Mouse (Mus musculus): ENCODE measurements around the gene Zcchc17. TPM values are rescaled to one million over a fixed set of nuclear protein-coding genes. Genes with fewer than 3 reads are reported as not detected.

The Zcchc17 gene
- polyA plus RNA-seq, 1 experiment from 2014 or later: 50.4 TPM

- WGBS: 64% methylated on average over 2 of the region's 2 CpGs
- no peaks in the 10 kb centered on the region for H3K36me3 ChIP-seq (ENCODE audit: control insufficient read depth, insufficient read depth, low read length)
- no peaks in the 10 kb centered on the region for H3K4me1 ChIP-seq (replicated peaks; ENCODE audit: control insufficient read depth, insufficient read depth)
- H3K4me3 ChIP-seq (ENCODE audit: low read depth, low read length): no peak within 1 kb of the TSS
- no peaks in the 10 kb centered on the region for H3K9me3 ChIP-seq (ENCODE audit: control insufficient read depth, low read length)
- DNase-seq (ENCODE audit: low spot score) (no peak), ATAC-seq (ENCODE audit: low FRiP score, low TSS enrichment) (no peak)
- no peak within 1 kb of the TSS for H3K27ac ChIP-seq (replicated peaks)
- H3K9ac ChIP-seq (ENCODE audit: low read length): no peak within 1 kb of the TSS
- TF ChIP-seq EP300 (optimal IDR thresholded peaks at IDR 0.05) (no peak), CTCF (IDR thresholded peaks at IDR 0.05; ENCODE audit: low read depth) (no peak)
- H3K4me2 ChIP-seq (replicated peaks; ENCODE audit: low read depth): no peak within 1 kb of the TSS
- H3K27me3 ChIP-seq (ENCODE audit: control insufficient read depth, insufficient read depth, low read length): no peaks in the 10 kb centered on the region
Measured at GRCm38 (mm10) chr4:130279105-130279504, 80.6 kb downstream of the Zcchc17 start, which contains the start of gene Serinc2. TSS of gene Serinc2 (minus strand) at chr4:130279205.

GRCm38 (mm10) chr4:130276573-130277176, 83.1 kb downstream of the Zcchc17 start:
- Histone ChIP-seq H3K4me1 (replicated peaks; ENCODE audit: control insufficient read depth, insufficient read depth) (no peaks in the 10 kb centered on the region), H3K36me3 (ENCODE audit: control insufficient read depth, insufficient read depth, low read length) (no peaks in the 10 kb centered on the region), H3K4me3 (ENCODE audit: low read depth, low read length) (no peak overlapping the region), H3K27me3 (ENCODE audit: control insufficient read depth, insufficient read depth, low read length) (no peaks in the 10 kb centered on the region), H3K9me3 (ENCODE audit: control insufficient read depth, low read length) (no peaks in the 10 kb centered on the region), H3K4me2 (replicated peaks; ENCODE audit: low read depth) (no peak overlapping the region), H3K27ac (replicated peaks) (peak overlapping the region; percentile 58), H3K9ac (ENCODE audit: low read length) (no peak overlapping the region)
- DNase-seq (ENCODE audit: low spot score): peak; percentile 64
- WGBS: 45% methylated on average over 7 of the region's 7 CpGs
- peak; percentile 25; the same call in 1 of the 2 replicates for ATAC-seq (ENCODE audit: low FRiP score, low TSS enrichment)
- TF ChIP-seq CTCF (IDR thresholded peaks at IDR 0.05; ENCODE audit: low read depth): no peak
- no peak for TF ChIP-seq EP300 (optimal IDR thresholded peaks at IDR 0.05)

- no peak for ATAC-seq (ENCODE audit: low FRiP score, low TSS enrichment)
- no peaks in the 10 kb centered on the region for H3K27me3 ChIP-seq (ENCODE audit: control insufficient read depth, insufficient read depth, low read length)
- H3K4me3 ChIP-seq (ENCODE audit: low read depth, low read length): peak overlapping the region; percentile 60; the same call in 1 of the 2 replicates
- H3K4me2 ChIP-seq (replicated peaks; ENCODE audit: low read depth): peak overlapping the region; percentile 80
- no peaks in the 10 kb centered on the region for H3K4me1 ChIP-seq (replicated peaks; ENCODE audit: control insufficient read depth, insufficient read depth)
- DNase-seq (ENCODE audit: low spot score): no peak
- no peaks in the 10 kb centered on the region for H3K9me3 ChIP-seq (ENCODE audit: control insufficient read depth, low read length)
- H3K36me3 ChIP-seq (ENCODE audit: control insufficient read depth, insufficient read depth, low read length): no peaks in the 10 kb centered on the region
- H3K27ac ChIP-seq (replicated peaks): no peak overlapping the region
- H3K9ac ChIP-seq (ENCODE audit: low read length): no peak overlapping the region; the same call in 1 of the 2 replicates
- 63% methylated on average over 5 of the region's 5 CpGs for WGBS
- TF ChIP-seq CTCF (IDR thresholded peaks at IDR 0.05; ENCODE audit: low read depth) (no peak), EP300 (optimal IDR thresholded peaks at IDR 0.05) (no peak)
Measured at GRCm38 (mm10) chr4:130275823-130276105, 84.0 kb downstream of the Zcchc17 start.

- H3K36me3 ChIP-seq (ENCODE audit: control insufficient read depth, insufficient read depth, low read length): no peaks in the 10 kb centered on the region
- H3K4me1 ChIP-seq (replicated peaks; ENCODE audit: control insufficient read depth, insufficient read depth): no peaks in the 10 kb centered on the region
- peak overlapping the region; percentile 78 for H3K9ac ChIP-seq (ENCODE audit: low read length)
- peak overlapping the region; percentile 60 for H3K4me3 ChIP-seq (ENCODE audit: low read depth, low read length)
- H3K27me3 ChIP-seq (ENCODE audit: control insufficient read depth, insufficient read depth, low read length): no peaks in the 10 kb centered on the region
- ATAC-seq (ENCODE audit: low FRiP score, low TSS enrichment) (peak; percentile 60), DNase-seq (ENCODE audit: low spot score) (peak; percentile 89)
- TF ChIP-seq EP300 (optimal IDR thresholded peaks at IDR 0.05) (no peak), CTCF (IDR thresholded peaks at IDR 0.05; ENCODE audit: low read depth) (no peak)
- no peaks in the 10 kb centered on the region for H3K9me3 ChIP-seq (ENCODE audit: control insufficient read depth, low read length)
- 4% methylated on average over 62 of the region's 62 CpGs for WGBS
- peak overlapping the region; percentile 80 for H3K4me2 ChIP-seq (replicated peaks; ENCODE audit: low read depth)
- H3K27ac ChIP-seq (replicated peaks): peak overlapping the region; percentile 86
Measured at GRCm38 (mm10) chr4:130275016-130275822, 84.5 kb downstream of the Zcchc17 start.

- Histone ChIP-seq H3K27ac (replicated peaks) (peak overlapping the region; percentile 86), H3K27me3 (ENCODE audit: control insufficient read depth, insufficient read depth, low read length) (no peaks in the 10 kb centered on the region), H3K9me3 (ENCODE audit: control insufficient read depth, low read length) (no peaks in the 10 kb centered on the region), H3K36me3 (ENCODE audit: control insufficient read depth, insufficient read depth, low read length) (no peaks in the 10 kb centered on the region), H3K4me1 (replicated peaks; ENCODE audit: control insufficient read depth, insufficient read depth) (no peaks in the 10 kb centered on the region), H3K4me3 (ENCODE audit: low read depth, low read length) (peak overlapping the region; percentile 60), H3K4me2 (replicated peaks; ENCODE audit: low read depth) (peak overlapping the region; percentile 80), H3K9ac (ENCODE audit: low read length) (peak overlapping the region; percentile 78)
- no peak for TF ChIP-seq EP300 (optimal IDR thresholded peaks at IDR 0.05)
- TF ChIP-seq CTCF (IDR thresholded peaks at IDR 0.05; ENCODE audit: low read depth): no peak
- WGBS: 1% methylated on average over 29 of the region's 29 CpGs
- 0 out of 2 replicates have a peak, but pooled peaks have one; percentile 12 for ATAC-seq (ENCODE audit: low FRiP score, low TSS enrichment)
- peak; percentile 49 for DNase-seq (ENCODE audit: low spot score)
Measured at GRCm38 (mm10) chr4:130274346-130275015, 85.3 kb downstream of the Zcchc17 start.
